Mouse (Mus musculus): ENCODE data around the gene Adarb2.

DNA sequence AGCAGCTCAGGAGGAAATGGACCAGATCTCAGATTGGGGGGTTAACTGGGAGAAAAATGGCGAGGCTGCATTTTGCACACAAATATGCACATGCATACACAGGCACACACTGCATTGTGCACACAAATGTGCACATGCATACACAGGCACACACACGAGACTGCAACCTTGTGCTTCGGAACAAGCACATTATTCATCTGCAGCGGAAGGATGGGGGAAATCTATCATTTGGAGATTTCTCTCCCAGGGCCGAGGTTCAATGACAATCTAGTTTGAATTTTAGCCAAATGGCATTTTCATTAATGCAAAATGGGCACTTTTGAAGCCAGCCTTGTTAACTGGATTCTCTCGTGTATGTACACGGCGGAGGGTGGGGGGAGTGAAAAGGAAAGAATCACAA, 408.3 kb downstream of the Adarb2 start:
- TF ChIP-seq CTCF (IDR thresholded peaks at IDR 0.05) (no peak), EP300 (IDR thresholded peaks at IDR 0.05) (no peak)

All from lung, postnatal 0 days (tissue).